Mouse (Mus musculus) forebrain, postnatal 0 days (tissue): ENCODE measurements around the gene Ppfia1. TPM values are rescaled to one million over a fixed set of nuclear protein-coding genes. Genes with fewer than 3 reads are reported as not detected.

ENCODE experiments used
- ATAC-seq: fragments of 200-750 bp; cut with Nextera tagmentation; 2 replicates; pipeline ENCODE4 v1.8.0; 2017; ENCODE audit warnings: mild to moderate bottlenecking, moderate library complexity
- DNase-seq: peaks from one replicate; pipeline ENCODE4 v3.0.0-alpha.2; 2015
- H3K27ac ChIP-seq: fragments of 300-500 bp; sonication (generic); 2 replicates; pipeline ENCODE4 v1.5.1; 2014; ENCODE audit warnings: low read depth, mild to moderate bottlenecking, antibody characterized with exemption, low read length, moderate library complexity, mixed read lengths
- H3K27me3 ChIP-seq: fragments of 300-500 bp; sonication (generic); 2 replicates; pipeline ENCODE4 v1.6.1; 2014; ENCODE audit warnings: mild to moderate bottlenecking, low read length, mixed read lengths; ENCODE audit not compliant: insufficient read depth
- H3K36me3 ChIP-seq: fragments of 300-500 bp; sonication (generic); 2 replicates; pipeline ENCODE4 v1.6.1; 2014; ENCODE audit warnings: mild to moderate bottlenecking, moderate library complexity; ENCODE audit not compliant: insufficient read depth
- H3K4me1 ChIP-seq: fragments of 300-500 bp; sonication (generic); 2 replicates; pipeline ENCODE4 v1.6.1; 2014; ENCODE audit warnings: antibody characterized with exemption; ENCODE audit not compliant: insufficient read depth
- H3K4me2 ChIP-seq: fragments of 300-500 bp; sonication (generic); 2 replicates; pipeline ENCODE4 v1.6.1; 2014; ENCODE audit warnings: low read depth, mild to moderate bottlenecking, moderate library complexity
- H3K4me3 ChIP-seq: fragments of 300-500 bp; sonication (generic); 2 replicates; pipeline ENCODE4 v1.5.1; 2014; ENCODE audit warnings: low read depth, low read length, mixed read lengths
- H3K9ac ChIP-seq: fragments of 300-500 bp; sonication (generic); 2 replicates; pipeline ENCODE4 v1.6.1; 2014; ENCODE audit warnings: mild to moderate bottlenecking
- H3K9me3 ChIP-seq: fragments of 300-500 bp; sonication (generic); 2 replicates; pipeline ENCODE4 v1.6.1; 2016; ENCODE audit warnings: low read length
- CTCF ChIP-seq: sonication (generic); IDR thresholded peaks from 2 replicates; pipeline ENCODE4 v1.5.1; 2016; ENCODE audit warnings: antibody characterized with exemption, control low read depth, low read depth
- WGBS: fragments of 180-500 bp; shearing (Covaris S2); extraction: QIAGEN DNeasy Blood & Tissue Kit; methylation state at CpG from one replicate; pipeline ENCODE4 v1.1.7; 2014; 5-methylcytosine and 5-hydroxymethylcytosine counted together
- polyA plus RNA-seq: library from polyadenylated mRNA; unstranded; fragments of >200 nt; fragmentation: Nextera tagmentation; extraction: Ambion mirVana; gene quantifications from 2 replicates; pipeline ENCODE4 v1.2.1, GENCODE M21; 2015
- total RNA-seq: library from RNA; depleted of rRNA; stranded (reverse); fragments of >200 nt; gene quantifications from 2 replicates; pipeline ENCODE4 v1.2.3, GENCODE M21; 2014

Ppfia1 gene
- total and polyA plus RNA-seq, 2 experiments from 2014 or later, result 15.2 to 53.8 TPM

DNA sequence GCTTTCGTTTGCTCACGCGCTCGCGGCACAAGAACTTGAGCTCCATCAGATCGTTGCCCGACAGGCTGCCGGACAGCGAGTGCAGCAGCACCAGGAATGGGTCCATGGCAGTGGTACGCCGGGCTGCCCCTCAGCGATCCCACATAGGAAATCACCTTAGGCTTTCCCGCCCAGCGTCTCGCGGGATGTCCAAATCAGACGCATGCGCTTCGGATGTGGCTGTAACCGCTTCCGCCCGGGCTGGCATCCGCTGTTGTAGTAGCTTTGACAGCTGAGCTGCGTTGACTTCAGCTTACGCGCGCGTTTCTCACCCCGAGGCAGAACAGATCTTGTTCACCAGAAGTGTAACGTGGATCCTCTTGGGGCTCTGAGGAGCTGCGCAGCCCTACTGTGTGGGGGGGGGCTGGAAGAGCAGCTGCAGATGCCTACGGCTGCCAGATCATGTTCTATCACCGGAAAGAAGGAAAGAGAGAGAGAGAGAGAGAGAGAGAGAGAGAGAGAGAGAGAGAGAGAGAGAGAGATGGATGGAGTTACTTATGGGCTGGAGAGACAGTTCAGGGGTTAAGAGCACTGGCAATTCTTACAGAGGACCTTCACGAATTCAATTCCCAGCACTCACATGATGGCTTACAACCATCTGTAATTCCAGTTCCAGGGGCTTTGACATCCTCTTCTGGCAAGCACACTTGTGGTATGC is 28.9 kb upstream of the Ppfia1 start, which contains the start of gene Fadd:
Gene Fadd, minus strand, starts transcription at position 180 of the 697 bp plus-strand sequence.
- Histone ChIP-seq H3K9me3 (no peaks in the 10 kb centered on the region), H3K4me3 (peak within 1 kb of the TSS; percentile 75), H3K4me1 (peaks cover 14% of the 10 kb centered on the region), H3K27ac (peak within 1 kb of the TSS; percentile 78), H3K36me3 (peaks cover 24% of the 10 kb centered on the region), H3K4me2 (peak within 1 kb of the TSS; percentile 90), H3K27me3 (no peaks in the 10 kb centered on the region), H3K9ac (peak within 1 kb of the TSS; percentile 79)
- ATAC-seq (peak; percentile 94), DNase-seq (peak; percentile 98)
- no peak for TF ChIP-seq CTCF
- WGBS, result 2% methylated on average over 34 of the region's 34 CpGs

DNA sequence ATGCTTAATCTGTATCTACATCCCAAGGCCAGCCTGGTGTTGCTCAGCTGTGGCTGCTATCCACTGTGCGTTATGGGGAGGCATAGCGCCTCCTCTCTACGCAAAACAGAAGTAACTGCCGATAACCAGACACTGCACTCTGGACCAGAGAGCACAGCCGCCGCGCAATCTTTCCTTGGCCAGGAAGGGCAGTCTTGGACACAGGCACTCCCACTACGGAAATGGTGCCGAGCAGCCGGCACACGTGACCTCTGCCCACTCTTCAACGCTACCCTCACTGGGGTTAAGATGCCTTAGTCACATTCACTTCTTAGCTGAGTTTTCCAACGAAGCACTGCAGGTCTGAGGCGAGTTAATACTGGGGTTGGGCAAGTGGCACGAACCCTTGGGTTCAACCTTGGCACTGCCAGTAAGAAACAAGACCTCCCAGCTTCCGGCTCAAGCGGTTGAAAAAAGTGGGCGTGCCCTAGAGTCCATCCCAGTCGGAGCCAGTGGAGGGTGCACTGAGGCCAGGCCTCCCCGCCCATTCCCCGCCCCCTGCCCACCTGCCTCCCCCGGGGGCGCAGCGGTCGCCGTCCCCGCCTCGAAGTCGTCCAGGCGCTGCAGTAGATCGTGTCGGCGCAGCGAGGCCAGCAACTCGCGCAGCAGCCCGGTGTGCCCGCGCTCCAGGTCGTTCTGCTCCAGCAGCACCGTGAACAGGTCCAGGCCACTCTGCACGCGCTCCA is 28.2 kb upstream of the Ppfia1 start:
- ATAC-seq, result peak; percentile 77
- WGBS, result 5% methylated on average over 43 of the region's 43 CpGs

DNA sequence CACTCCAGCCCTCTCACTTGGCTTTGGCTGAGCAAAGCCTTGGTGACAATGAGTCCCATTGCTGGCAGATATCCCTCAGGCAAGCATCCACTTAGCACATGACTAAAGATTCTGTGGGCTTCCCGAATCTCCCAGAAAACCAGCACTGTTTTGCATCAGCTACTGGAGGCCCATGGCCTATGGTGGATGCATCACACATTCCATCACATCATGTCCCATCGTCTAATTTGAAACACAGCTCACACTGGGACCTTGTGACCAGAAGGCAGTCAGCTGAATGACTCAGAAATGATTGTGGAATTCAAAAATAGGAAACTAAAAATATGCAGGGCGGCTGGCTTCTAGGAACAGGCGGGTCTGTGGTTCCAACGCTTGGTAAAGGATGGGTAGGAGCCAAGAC is 24.3 kb upstream of the Ppfia1 start:
- TF ChIP-seq CTCF, result no peak
- ATAC-seq (no peak), DNase-seq (no peak)
- Histone ChIP-seq H3K27me3 (no peaks in the 10 kb centered on the region), H3K9ac (no peak overlapping the region), H3K36me3 (peaks cover 24% of the 10 kb centered on the region), H3K4me2 (no peak overlapping the region), H3K4me3 (no peak overlapping the region), H3K27ac (no peak overlapping the region), H3K9me3 (no peaks in the 10 kb centered on the region), H3K4me1 (peaks cover 11% of the 10 kb centered on the region)
- WGBS, result 91% methylated on average over 5 of the region's 5 CpGs

More for the DNA sequence above, 28.2 kb upstream of the Ppfia1 start:
- Histone ChIP-seq H3K27me3 (no peaks in the 10 kb centered on the region), H3K9me3 (no peaks in the 10 kb centered on the region), H3K4me1 (peaks cover 14% of the 10 kb centered on the region), H3K36me3 (peaks cover 24% of the 10 kb centered on the region), H3K9ac (peak overlapping the region; percentile 79), H3K4me3 (peak overlapping the region; percentile 75), H3K4me2 (peak overlapping the region; percentile 90), H3K27ac (peak overlapping the region; percentile 78)
- peak; percentile 74 for TF ChIP-seq CTCF
- DNase-seq, result peak; percentile 73

DNA sequence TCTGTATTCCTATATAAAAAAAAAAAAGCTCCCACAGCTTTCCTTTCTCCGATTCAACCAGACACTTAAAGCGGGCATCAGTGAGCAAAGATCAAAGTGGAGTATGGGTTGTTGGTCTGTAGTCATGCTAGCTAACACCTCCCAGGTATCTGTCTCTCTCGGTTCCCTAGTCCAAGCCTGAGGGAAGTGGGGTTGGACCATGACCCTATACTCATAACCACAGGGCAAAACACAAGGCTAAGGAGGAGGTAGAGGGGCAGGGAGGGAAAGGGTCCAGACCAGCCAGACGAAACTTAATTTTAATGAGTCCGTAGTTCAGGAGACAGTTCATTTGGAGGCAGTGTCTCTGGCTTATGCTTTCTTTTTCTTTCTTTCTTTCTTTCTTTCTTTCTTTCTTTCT is 18.7 kb upstream of the Ppfia1 start:
- H3K9me3 ChIP-seq, result no peaks in the 10 kb centered on the region
- no peaks in the 10 kb centered on the region for H3K27me3 ChIP-seq
- no peak overlapping the region for H3K4me3 ChIP-seq
- H3K36me3 ChIP-seq, result no peaks in the 10 kb centered on the region
- 84% methylated on average over 5 of the region's 5 CpGs for WGBS
- H3K27ac ChIP-seq, result no peak overlapping the region
- no peaks in the 10 kb centered on the region for H3K4me1 ChIP-seq
- no peak for DNase-seq
- H3K4me2 ChIP-seq, result no peak overlapping the region
- H3K9ac ChIP-seq, result no peak overlapping the region
- TF ChIP-seq CTCF, result no peak
- no peak for ATAC-seq

DNA sequence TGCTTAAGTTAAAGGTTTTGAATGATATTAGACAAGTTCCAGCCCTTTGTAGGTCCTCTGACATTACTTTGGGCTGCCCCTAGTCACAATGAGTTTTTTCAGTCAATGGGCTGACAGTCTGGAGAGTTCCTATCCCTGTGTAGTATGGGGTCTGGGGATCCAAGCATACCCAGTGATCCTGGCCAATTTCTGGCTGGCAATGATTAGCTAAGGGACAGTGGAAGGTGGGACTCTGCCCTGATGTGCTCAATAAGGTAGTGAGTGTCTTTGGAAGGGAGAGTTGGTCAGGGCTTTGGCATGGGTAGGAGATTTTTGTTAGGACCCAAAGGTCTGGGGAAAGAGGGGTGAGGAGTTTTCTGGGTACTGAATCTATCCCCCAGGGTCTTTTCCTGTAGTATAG is 18.1 kb upstream of the Ppfia1 start:
- Histone ChIP-seq H3K4me2 (no peak overlapping the region), H3K9me3 (no peaks in the 10 kb centered on the region), H3K9ac (no peak overlapping the region), H3K27me3 (no peaks in the 10 kb centered on the region), H3K36me3 (no peaks in the 10 kb centered on the region), H3K4me1 (no peaks in the 10 kb centered on the region), H3K4me3 (no peak overlapping the region), H3K27ac (no peak overlapping the region)
- no peak for TF ChIP-seq CTCF
- DNase-seq, result no peak
- no peak for ATAC-seq

DNA sequence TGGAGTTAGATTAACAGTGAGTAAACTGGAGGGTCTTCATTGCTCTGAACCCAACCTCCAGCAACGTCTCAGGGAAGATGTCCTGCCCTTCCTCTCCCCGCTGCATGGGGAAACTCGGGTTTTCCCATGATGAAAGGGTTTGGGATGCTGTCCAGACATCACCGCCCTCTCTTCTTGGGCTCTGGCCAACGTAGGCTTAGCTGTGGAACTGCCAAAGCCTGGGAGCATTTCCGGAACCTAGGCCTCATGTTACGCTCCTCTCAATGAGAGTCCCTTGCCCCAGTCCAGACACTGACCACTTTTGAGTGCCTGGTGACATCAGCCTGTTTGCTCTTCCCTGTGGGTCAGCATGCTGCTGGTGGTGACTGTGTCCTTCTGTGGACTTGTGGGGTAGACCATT is 15.9 kb upstream of the Ppfia1 start:
- DNase-seq (peak; percentile 13), ATAC-seq (no peak; the same call in 1 of the 2 replicates)
- 39% methylated on average over 7 of the region's 7 CpGs for WGBS
- Histone ChIP-seq H3K27ac (no peak overlapping the region), H3K36me3 (no peaks in the 10 kb centered on the region), H3K4me1 (no peaks in the 10 kb centered on the region), H3K4me2 (no peak overlapping the region), H3K27me3 (no peaks in the 10 kb centered on the region), H3K9me3 (no peaks in the 10 kb centered on the region), H3K9ac (no peak overlapping the region), H3K4me3 (no peak overlapping the region)
- no peak for TF ChIP-seq CTCF

DNA sequence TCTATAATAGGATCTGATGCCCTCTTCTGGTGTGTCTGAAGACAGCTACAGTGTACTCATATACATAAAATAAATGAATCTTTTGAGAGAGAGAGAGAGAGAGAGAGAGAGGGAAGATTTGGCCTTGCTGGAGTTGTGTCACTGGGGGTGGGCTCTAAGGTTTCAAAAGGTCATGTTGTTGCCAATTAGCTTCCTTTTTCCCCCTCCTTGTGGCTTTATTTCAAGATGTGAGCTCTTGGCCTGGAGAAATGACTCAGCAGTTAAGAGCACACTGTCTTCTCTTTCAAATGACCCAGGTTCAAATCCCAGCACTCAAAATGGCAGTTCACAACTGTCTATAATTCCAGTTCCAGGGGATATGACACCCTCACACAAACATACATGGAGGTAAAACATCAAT is 14.6 kb upstream of the Ppfia1 start:
- Histone ChIP-seq H3K27me3 (no peaks in the 10 kb centered on the region), H3K4me1 (no peaks in the 10 kb centered on the region), H3K9ac (no peak overlapping the region), H3K4me3 (no peak overlapping the region), H3K27ac (no peak overlapping the region), H3K36me3 (no peaks in the 10 kb centered on the region), H3K9me3 (no peaks in the 10 kb centered on the region), H3K4me2 (no peak overlapping the region)
- no peak for TF ChIP-seq CTCF
- DNase-seq (no peak), ATAC-seq (no peak)
